Mouse (Mus musculus) CH12.LX (cell line): ENCODE results near the gene Kcnn3. TPM values are rescaled to one million over a fixed set of nuclear protein-coding genes. Genes with fewer than 3 reads are reported as not detected.

Source experiments
- DNase-seq: peaks from one replicate; pipeline ENCODE4 v3.0.0-alpha.2; 2013; ENCODE audit errors: extremely low read depth
- H3K27ac ChIP-seq: 2 replicates; pipeline ENCODE4 v1.5.1; 2012; ENCODE audit warnings: low read depth, mild to moderate bottlenecking, control low read depth, moderate library complexity; ENCODE audit not compliant: insufficient read depth
- H3K27me3 ChIP-seq: replicated peaks from 2 replicates; pipeline ENCODE3; 2012; ENCODE audit warnings: inconsistent platforms
- H3K36me3 ChIP-seq, 2 experiments: replicated peaks in 1 of 2; 2 replicates each; pipeline versions ENCODE3 to v1.6.1; 2012; ENCODE audit warnings: inconsistent platforms in 1 of 2, low read length in 1 of 2, mild to moderate bottlenecking in 1 of 2, mixed read lengths in 1 of 2, moderate library complexity in 1 of 2; ENCODE audit not compliant: control insufficient read depth in 1 of 2, insufficient read depth in 1 of 2
- H3K4me1 ChIP-seq, 2 experiments: 2 replicates each; pipeline ENCODE4 v1.6.1; 2012; ENCODE audit warnings: inconsistent platforms in 1 of 2, moderate library complexity in 1 of 2; ENCODE audit not compliant: insufficient read depth in 2 of 2, control insufficient read depth in 1 of 2
- H3K4me2 ChIP-seq: 2 replicates; pipeline ENCODE4 v1.6.1; 2012; ENCODE audit warnings: low read depth, mild to moderate bottlenecking, control low read depth; ENCODE audit not compliant: poor library complexity, insufficient read depth, severe bottlenecking
- H3K4me3 ChIP-seq, 3 experiments: fragments of 150-350 bp in 1 of 3; sonication (generic) in 1 of 3; replicated peaks in 1 of 3; 2 replicates each; pipeline versions ENCODE3 to v1.5.1; 2011 to 2012; ENCODE audit warnings: low read depth in 2 of 3, low read length in 2 of 3, mild to moderate bottlenecking in 2 of 3, moderate library complexity in 2 of 3, control low read depth in 1 of 3, improper control_type of control experiment in 1 of 3, inconsistent platforms in 1 of 3, mixed read lengths in 1 of 3; ENCODE audit not compliant: poor library complexity in 1 of 3
- H3K79me2 ChIP-seq: replicated peaks from 2 replicates; pipeline ENCODE4 v1.6.1; 2012; ENCODE audit warnings: mild to moderate bottlenecking, moderate library complexity; ENCODE audit not compliant: control insufficient read depth, poor library complexity, insufficient read depth, severe bottlenecking; ENCODE audit errors: extremely low read depth
- H3K9ac ChIP-seq: 2 replicates; pipeline ENCODE4 v1.6.1; 2012; ENCODE audit warnings: low read depth, mild to moderate bottlenecking, control low read depth, moderate library complexity; ENCODE audit not compliant: insufficient read depth
- H3K9me3 ChIP-seq: replicated peaks from 2 replicates; pipeline ENCODE3; 2012; ENCODE audit warnings: low read length, inconsistent platforms, mixed read lengths
- CHD1 ChIP-seq: IDR thresholded peaks from 2 replicates; pipeline ENCODE4 v1.6.1; 2012; ENCODE audit warnings: low read depth, low read length, improper control_type of control experiment, inconsistent platforms
- CHD2 ChIP-seq: IDR thresholded peaks from 2 replicates; pipeline ENCODE4 v1.6.1; 2011; ENCODE audit warnings: low read length, improper control_type of control experiment
- ELF1 ChIP-seq: IDR thresholded peaks from 2 replicates; pipeline ENCODE4 v1.6.1; 2014; ENCODE audit warnings: low read depth, mild to moderate bottlenecking, inconsistent platforms, low read length, improper control_type of control experiment
- EP300 ChIP-seq: IDR thresholded peaks from 2 replicates; pipeline ENCODE4 v1.6.1; 2011; ENCODE audit warnings: low read length, improper control_type of control experiment
- HCFC1 ChIP-seq: IDR thresholded peaks from 2 replicates; pipeline ENCODE4 v1.6.1; 2012; ENCODE audit warnings: low read depth, mild to moderate bottlenecking, inconsistent platforms, low read length, improper control_type of control experiment
- IRF4 ChIP-seq: IDR thresholded peaks from 2 replicates; pipeline ENCODE4 v1.6.1; 2014; ENCODE audit warnings: low read depth, mild to moderate bottlenecking, inconsistent platforms, low read length, improper control_type of control experiment
- JUN ChIP-seq: IDR thresholded peaks from 2 replicates; pipeline ENCODE4 v1.6.1; 2011; ENCODE audit warnings: low read depth, mild to moderate bottlenecking, low read length, improper control_type of control experiment, moderate library complexity; ENCODE audit not compliant: insufficient read depth
- MAFK ChIP-seq: IDR thresholded peaks from 2 replicates; pipeline ENCODE4 v1.6.1; 2011; ENCODE audit warnings: low read length, improper control_type of control experiment; ENCODE audit not compliant: insufficient replicate concordance
- MYC ChIP-seq: IDR thresholded peaks from 2 replicates; pipeline ENCODE4 v1.6.1; 2011; ENCODE audit warnings: low read depth, mild to moderate bottlenecking, improper control_type of control experiment, low read length
- NELFE ChIP-seq: IDR thresholded peaks from 2 replicates; pipeline ENCODE4 v1.6.1; 2011; ENCODE audit warnings: low read depth, low read length, improper control_type of control experiment
- NRF1 ChIP-seq: IDR thresholded peaks from 2 replicates; pipeline ENCODE4 v1.6.1; 2014; ENCODE audit warnings: low read depth, mild to moderate bottlenecking, inconsistent platforms, low read length, improper control_type of control experiment, moderate library complexity
- PAX5 ChIP-seq: IDR thresholded peaks from 2 replicates; pipeline ENCODE4 v1.6.1; 2012; ENCODE audit warnings: low read length, inconsistent platforms, mixed read lengths
- SIN3A ChIP-seq: IDR thresholded peaks from 2 replicates; pipeline ENCODE4 v1.6.1; 2012; ENCODE audit warnings: low read length, improper control_type of control experiment, inconsistent platforms
- SMC3 ChIP-seq: IDR thresholded peaks from 2 replicates; pipeline ENCODE4 v1.6.1; 2011; ENCODE audit warnings: low read depth, low read length, improper control_type of control experiment
- TBP ChIP-seq: conservative IDR thresholded peaks from 2 replicates; pipeline ENCODE4 v1.6.1; 2011; ENCODE audit warnings: low read depth, low read length, improper control_type of control experiment
- TCF12 ChIP-seq: IDR thresholded peaks from 2 replicates; pipeline ENCODE4 v1.6.1; 2014; ENCODE audit warnings: low read depth, mild to moderate bottlenecking, inconsistent platforms, low read length, improper control_type of control experiment
- UBTF ChIP-seq: IDR thresholded peaks from 2 replicates; pipeline ENCODE4 v1.6.1; 2012; ENCODE audit warnings: low read depth, mild to moderate bottlenecking, inconsistent platforms, low read length, improper control_type of control experiment, moderate library complexity
- USF1 ChIP-seq: IDR thresholded peaks from 2 replicates; pipeline ENCODE4 v1.6.1; 2014; ENCODE audit warnings: low read depth, mild to moderate bottlenecking, inconsistent platforms, low read length, improper control_type of control experiment
- ZMIZ1 ChIP-seq: IDR thresholded peaks from 2 replicates; pipeline ENCODE4 v1.6.1; 2012; ENCODE audit warnings: low read depth, mild to moderate bottlenecking, inconsistent platforms, low read length, improper control_type of control experiment
- dilution Hi-C: fragments of 300-500 bp; cut with MboI; formaldehyde crosslinking; loops from 2 replicates; pipeline ENCODE4 v1.14.3; 2020; ENCODE audit warnings: low sequenced_read_pairs; ENCODE audit not compliant: extremely low pct_unique_long_range_greater_than_20kb, extremely low pct_ligation_motif_present
- in situ Hi-C: fragments of 300-500 bp; cut with MboI; formaldehyde crosslinking; loops from 3 replicates; pipeline ENCODE4 v1.14.3; 2019; ENCODE audit warnings: low sequenced_read_pairs, low pct_ligation_motif_present, low pct_unique_long_range_greater_than_20kb, mixed read lengths
- polyA plus RNA-seq: library from polyadenylated mRNA; unstranded; fragments of >175 nt; gene quantifications from 2 replicates; pipeline ENCODE4 v1.2.1, GENCODE M21; 2012; ENCODE audit warnings: low read depth; ENCODE audit not compliant: insufficient read length
- total RNA-seq, 2 experiments: library from RNA; depleted of rRNA; stranded (reverse); fragments of 300-350 nt in 1 of 2; fragments of >200 nt in 1 of 2; gene quantifications; 2 replicates each; pipeline ENCODE4 v1.2.3; 2012 to 2014

The Kcnn3 gene
- total and polyA plus RNA-seq, 3 experiments, result 0.06 TPM; not detected in 2

- in situ Hi-C loops, result no loop called here
- no peak overlapping the region for H3K4me2 ChIP-seq
- TF ChIP-seq TBP, result no peak
- no peak for TF ChIP-seq MYC
- no peak for TF ChIP-seq JUN
- TF ChIP-seq HCFC1, result no peak
- TF ChIP-seq CHD1, result no peak
- TF ChIP-seq SIN3A, result no peak
- TF ChIP-seq NRF1, result no peak
- TF ChIP-seq SMC3, result no peak
- TF ChIP-seq, all 38 proteins: peak for 0
- H3K79me2 ChIP-seq, result no peaks in the 10 kb centered on the region
- dilution Hi-C loops, result no loop called here
- no peak overlapping the region for H3K4me3 ChIP-seq
- H3K36me3 ChIP-seq, result no peaks in the 10 kb centered on the region
- H3K9ac ChIP-seq, result no peak overlapping the region
- peaks cover 3 to 15% of the 10 kb centered on the region in 2 experiments; a peak in 3 of 4 replicates for H3K4me1 ChIP-seq
- H3K27me3 ChIP-seq, result peaks cover 2% of the 10 kb centered on the region
- no peaks in the 10 kb centered on the region for H3K9me3 ChIP-seq
- no peak overlapping the region for H3K27ac ChIP-seq
- DNase-seq, result no peak
Measured at GRCm38 (mm10) chr3:89653231-89653954, 133.4 kb downstream of the Kcnn3 start.

GRCm38 (mm10) chr3:89657092-89657491 is 137.1 kb downstream of the Kcnn3 start:
- DNase-seq, result no peak
- Histone ChIP-seq H3K4me1 (peaks cover 0 to under 1% of the 10 kb centered on the region in 2 experiments; a peak in 1 of 4 replicates), H3K4me2 (no peak overlapping the region), H3K9me3 (no peaks in the 10 kb centered on the region), H3K27ac (no peak overlapping the region), H3K36me3 (no peaks in the 10 kb centered on the region)
- TF ChIP-seq TCF12 (no peak), NELFE (no peak), ZMIZ1 (no peak), HCFC1 (no peak), SMC3 (no peak), IRF4 (no peak), PAX5 (no peak), CHD1 (no peak), MYC (no peak), UBTF (no peak), CHD2 (no peak), EP300 (no peak), ELF1 (no peak), MAFK (no peak), USF1 (no peak)
- TF ChIP-seq, all 38 proteins: peak for 0
- in situ Hi-C loops (no loop called here), dilution Hi-C loops (no loop called here)
- no peak overlapping the region for H3K4me3 ChIP-seq
- H3K27me3 ChIP-seq, result peaks cover 2% of the 10 kb centered on the region
- no peak overlapping the region for H3K9ac ChIP-seq
- H3K79me2 ChIP-seq, result no peaks in the 10 kb centered on the region
